Mouse (Mus musculus): Measurements from ENCODE around the gene Fndc3b. TPM values are rescaled to one million over a fixed set of nuclear protein-coding genes. Genes with fewer than 3 reads are reported as not detected.

The Fndc3b gene
- polyA plus RNA-seq, 1 experiment = 130 TPM

- TF ChIP-seq POLR2A (IDR thresholded peaks at IDR 0.05; ENCODE audit: low read depth, low read length) (no peak), CTCF (IDR thresholded peaks at IDR 0.05; ENCODE audit: borderline replicate concordance, insufficient read depth, low read length) (no peak)
- Histone ChIP-seq H3K27ac (ENCODE audit: insufficient read depth, low read length) (no peak overlapping the region), H3K4me1 (ENCODE audit: control insufficient read depth, insufficient read depth, low read length) (no peaks in the 10 kb centered on the region), H3K4me3 (ENCODE audit: insufficient read depth, low read length) (no peak overlapping the region)
These were observed 238.3 kb downstream of the Fndc3b start for GRCm38 (mm10) chr3:27472846-27473245.

GRCm38 (mm10) chr3:27470781-27471180, 240.3 kb downstream of the Fndc3b start:
- TF ChIP-seq POLR2A (IDR thresholded peaks at IDR 0.05; ENCODE audit: low read depth, low read length) (no peak), CTCF (IDR thresholded peaks at IDR 0.05; ENCODE audit: borderline replicate concordance, insufficient read depth, low read length) (no peak)

GRCm38 (mm10) chr3:27469971-27470370, 241.1 kb downstream of the Fndc3b start:
- Histone ChIP-seq H3K4me3 (ENCODE audit: insufficient read depth, low read length) (no peak overlapping the region), H3K27ac (ENCODE audit: insufficient read depth, low read length) (no peak overlapping the region), H3K4me1 (ENCODE audit: control insufficient read depth, insufficient read depth, low read length) (no peaks in the 10 kb centered on the region)
- TF ChIP-seq POLR2A (IDR thresholded peaks at IDR 0.05; ENCODE audit: low read depth, low read length) (no peak), CTCF (IDR thresholded peaks at IDR 0.05; ENCODE audit: borderline replicate concordance, insufficient read depth, low read length) (no peak)

More at GRCm38 (mm10) chr3:27470781-27471180, 240.3 kb downstream of the Fndc3b start:
- Histone ChIP-seq H3K4me3 (ENCODE audit: insufficient read depth, low read length) (no peak overlapping the region), H3K27ac (ENCODE audit: insufficient read depth, low read length) (no peak overlapping the region), H3K4me1 (ENCODE audit: control insufficient read depth, insufficient read depth, low read length) (no peaks in the 10 kb centered on the region)

GRCm38 (mm10) chr3:27467505-27468020, 243.5 kb downstream of the Fndc3b start:
- H3K4me3 ChIP-seq (ENCODE audit: insufficient read depth, low read length) = no peak overlapping the region
- TF ChIP-seq CTCF (IDR thresholded peaks at IDR 0.05; ENCODE audit: borderline replicate concordance, insufficient read depth, low read length) = peak; percentile 45; the same call in 1 of the 2 replicates
- TF ChIP-seq POLR2A (IDR thresholded peaks at IDR 0.05; ENCODE audit: low read depth, low read length) = no peak
- no peaks in the 10 kb centered on the region for H3K4me1 ChIP-seq (ENCODE audit: control insufficient read depth, insufficient read depth, low read length)
- H3K27ac ChIP-seq (ENCODE audit: insufficient read depth, low read length) = no peak overlapping the region

GRCm38 (mm10) chr3:27466297-27466901, 244.7 kb downstream of the Fndc3b start:
- Histone ChIP-seq H3K4me1 (ENCODE audit: control insufficient read depth, insufficient read depth, low read length) (no peaks in the 10 kb centered on the region), H3K27ac (ENCODE audit: insufficient read depth, low read length) (no peak overlapping the region), H3K4me3 (ENCODE audit: insufficient read depth, low read length) (no peak overlapping the region)
- TF ChIP-seq CTCF (IDR thresholded peaks at IDR 0.05; ENCODE audit: borderline replicate concordance, insufficient read depth, low read length) = no peak
- TF ChIP-seq POLR2A (IDR thresholded peaks at IDR 0.05; ENCODE audit: low read depth, low read length) = no peak

- TF ChIP-seq CTCF (IDR thresholded peaks at IDR 0.05; ENCODE audit: borderline replicate concordance, insufficient read depth, low read length) = no peak
- TF ChIP-seq POLR2A (IDR thresholded peaks at IDR 0.05; ENCODE audit: low read depth, low read length) = no peak
- no peak overlapping the region for H3K27ac ChIP-seq (ENCODE audit: insufficient read depth, low read length)
- no peak overlapping the region for H3K4me3 ChIP-seq (ENCODE audit: insufficient read depth, low read length)
- no peaks in the 10 kb centered on the region for H3K4me1 ChIP-seq (ENCODE audit: control insufficient read depth, insufficient read depth, low read length)
These were observed 247.7 kb downstream of the Fndc3b start for GRCm38 (mm10) chr3:27463373-27463772.

- TF ChIP-seq POLR2A (IDR thresholded peaks at IDR 0.05; ENCODE audit: low read depth, low read length) = no peak
- TF ChIP-seq CTCF (IDR thresholded peaks at IDR 0.05; ENCODE audit: borderline replicate concordance, insufficient read depth, low read length) = no peak
- Histone ChIP-seq H3K4me1 (ENCODE audit: control insufficient read depth, insufficient read depth, low read length) (no peaks in the 10 kb centered on the region), H3K27ac (ENCODE audit: insufficient read depth, low read length) (no peak overlapping the region)
These were observed 248.2 kb downstream of the Fndc3b start for GRCm38 (mm10) chr3:27462934-27463333.

GRCm38 (mm10) chr3:27462316-27462902, 248.7 kb downstream of the Fndc3b start:
- TF ChIP-seq CTCF (IDR thresholded peaks at IDR 0.05; ENCODE audit: borderline replicate concordance, insufficient read depth, low read length) (no peak), POLR2A (IDR thresholded peaks at IDR 0.05; ENCODE audit: low read depth, low read length) (no peak)
- H3K27ac ChIP-seq (ENCODE audit: insufficient read depth, low read length) = no peak overlapping the region

More at GRCm38 (mm10) chr3:27462934-27463333, 248.2 kb downstream of the Fndc3b start:
- no peak overlapping the region for H3K4me3 ChIP-seq (ENCODE audit: insufficient read depth, low read length)

GRCm38 (mm10) chr3:27461861-27462260, 249.2 kb downstream of the Fndc3b start:
- Histone ChIP-seq H3K27ac (ENCODE audit: insufficient read depth, low read length) (no peak overlapping the region), H3K4me1 (ENCODE audit: control insufficient read depth, insufficient read depth, low read length) (no peaks in the 10 kb centered on the region), H3K4me3 (ENCODE audit: insufficient read depth, low read length) (no peak overlapping the region)
- TF ChIP-seq POLR2A (IDR thresholded peaks at IDR 0.05; ENCODE audit: low read depth, low read length) = no peak
- TF ChIP-seq CTCF (IDR thresholded peaks at IDR 0.05; ENCODE audit: borderline replicate concordance, insufficient read depth, low read length) = no peak

More at GRCm38 (mm10) chr3:27462316-27462902, 248.7 kb downstream of the Fndc3b start:
- no peak overlapping the region for H3K4me3 ChIP-seq (ENCODE audit: insufficient read depth, low read length)
- H3K4me1 ChIP-seq (ENCODE audit: control insufficient read depth, insufficient read depth, low read length) = no peaks in the 10 kb centered on the region

GRCm38 (mm10) chr3:27461037-27461436, 250.1 kb downstream of the Fndc3b start:
- Histone ChIP-seq H3K4me3 (ENCODE audit: insufficient read depth, low read length) (no peak overlapping the region), H3K4me1 (ENCODE audit: control insufficient read depth, insufficient read depth, low read length) (no peaks in the 10 kb centered on the region), H3K27ac (ENCODE audit: insufficient read depth, low read length) (no peak overlapping the region)
- peak; percentile 37; the same call in 1 of the 2 replicates for TF ChIP-seq CTCF (IDR thresholded peaks at IDR 0.05; ENCODE audit: borderline replicate concordance, insufficient read depth, low read length)
- TF ChIP-seq POLR2A (IDR thresholded peaks at IDR 0.05; ENCODE audit: low read depth, low read length) = no peak

Measured in embryonic fibroblast, embryonic 13.5 days (primary cell).